Mouse (Mus musculus) activated CD4-positive, CD25-positive, alpha-beta regulatory T cell, adult 9 weeks (primary cell): ENCODE measurements around the gene Tnfsfm13. TPM values are rescaled to one million over a fixed set of nuclear protein-coding genes. Genes with fewer than 3 reads are reported as not detected.

Experiments
- polyA plus RNA-seq: library from polyadenylated mRNA; unstranded; fragments of 100-300 nt; shearing (Covaris generic); gene quantifications from one replicate; pipeline ENCODE4 v1.2.1, GENCODE M21; 2017

The Tnfsfm13 gene
- polyA plus RNA-seq, result not detected

GRCm38 (mm10) chr11:69695361-69696181, at the start of gene Tnfsfm13, which contains the start of gene Tnfsf12:
TSS of gene Tnfsfm13 (minus strand) at chr11:69696098.
TSS of gene Tnfsf12 (minus strand) at chr11:69695849.

GRCm38 (mm10) chr11:69685526-69686148, 10.3 kb downstream of the Tnfsfm13 start, which contains the start of gene Tnfsf13:
TSS of gene Tnfsf13 (minus strand) at chr11:69685784.

GRCm38 (mm10) chr11:69681314-69682208, 14.3 kb downstream of the Tnfsfm13 start, which contains the start of gene Senp3:
TSS of gene Senp3 (minus strand) at chr11:69682084.

GRCm38 (mm10) chr11:69672211-69672706, 23.6 kb downstream of the Tnfsfm13 start, which contains the start of gene Eif4a1:
TSS of gene Eif4a1 (minus strand) at chr11:69672423.

GRCm38 (mm10) chr11:69665961-69666664, 29.8 kb downstream of the Tnfsfm13 start, which contains the start of gene Cd68:
TSS of gene Cd68 (minus strand) at chr11:69666153.

GRCm38 (mm10) chr11:69662213-69662966, 33.5 kb downstream of the Tnfsfm13 start, which contains the start of gene Mpdu1:
TSS of gene Mpdu1 (minus strand) at chr11:69662642.

GRCm38 (mm10) chr11:69655264-69656064, 40.4 kb downstream of the Tnfsfm13 start, which contains the start of gene Sox15:
TSS of gene Sox15 (plus strand) at chr11:69655314.

Other genes starting within 250 kb of the Tnfsfm13 start
- not detected for gene Dnah2, start 147.0 kb downstream of the Tnfsfm13 start, polyA plus RNA-seq
- 0.50 TPM for gene Efnb3, start 135.9 kb downstream of the Tnfsfm13 start, polyA plus RNA-seq
- gene Wrap53, start 115.8 kb downstream of the Tnfsfm13 start, polyA plus RNA-seq, result 34.5 TPM
- gene Trp53, start 115.7 kb downstream of the Tnfsfm13 start, polyA plus RNA-seq, result 251 TPM
- gene Atp1b2, start 90.2 kb downstream of the Tnfsfm13 start, polyA plus RNA-seq, result not detected
- not detected for gene Shbg, start 78.2 kb downstream of the Tnfsfm13 start, polyA plus RNA-seq
- gene Sat2, start 74.1 kb downstream of the Tnfsfm13 start, polyA plus RNA-seq, result not detected
- 8.7 TPM for gene Fxr2, start 63.1 kb downstream of the Tnfsfm13 start, polyA plus RNA-seq
- gene Sox15, start 40.8 kb downstream of the Tnfsfm13 start, polyA plus RNA-seq, result not detected
- gene Mpdu1, start 33.5 kb downstream of the Tnfsfm13 start, polyA plus RNA-seq, result 54.7 TPM
- gene Cd68, start 29.9 kb downstream of the Tnfsfm13 start, polyA plus RNA-seq, result 10.0 TPM
- gene Eif4a1, start 23.7 kb downstream of the Tnfsfm13 start, polyA plus RNA-seq, result 587 TPM
- 41.0 TPM for gene Senp3, start 14.0 kb downstream of the Tnfsfm13 start, polyA plus RNA-seq
- gene Tnfsf13, start 10.3 kb downstream of the Tnfsfm13 start, polyA plus RNA-seq, result not detected
- gene Tnfsf12, start 249 bp downstream of the Tnfsfm13 start, polyA plus RNA-seq, result not detected
- 59.9 TPM for gene Polr2a, start 62.5 kb upstream of the Tnfsfm13 start, polyA plus RNA-seq
- gene Slc35g3, start 65.9 kb upstream of the Tnfsfm13 start, polyA plus RNA-seq, result not detected
- gene Zbtb4, start 69.8 kb upstream of the Tnfsfm13 start, polyA plus RNA-seq, result 4.5 TPM
- 4.8 TPM for gene Chrnb1, start 99.8 kb upstream of the Tnfsfm13 start, polyA plus RNA-seq
- not detected for gene Fgf11, start 105.8 kb upstream of the Tnfsfm13 start, polyA plus RNA-seq
- not detected for gene Tmem102, start 109.5 kb upstream of the Tnfsfm13 start, polyA plus RNA-seq
- gene Gm39566, start 119.2 kb upstream of the Tnfsfm13 start, polyA plus RNA-seq, result not detected
- not detected for gene Spem2, start 122.4 kb upstream of the Tnfsfm13 start, polyA plus RNA-seq
- gene Spem1, start 126.1 kb upstream of the Tnfsfm13 start, polyA plus RNA-seq, result not detected
- 0.56 TPM for gene Nlgn2, start 141.7 kb upstream of the Tnfsfm13 start, polyA plus RNA-seq
- gene Tmem256, start 142.4 kb upstream of the Tnfsfm13 start, polyA plus RNA-seq, result 125 TPM
- gene Plscr3, start 150.3 kb upstream of the Tnfsfm13 start, polyA plus RNA-seq, result 23.8 TPM
- not detected for gene Tnk1, start 162.6 kb upstream of the Tnfsfm13 start, polyA plus RNA-seq
- gene Tmem95, start 181.9 kb upstream of the Tnfsfm13 start, polyA plus RNA-seq, result not detected
- 2.1 TPM for gene Kctd11, start 185.3 kb upstream of the Tnfsfm13 start, polyA plus RNA-seq
- gene Acap1, start 199.4 kb upstream of the Tnfsfm13 start, polyA plus RNA-seq, result 613 TPM
- gene 2810408A11Rik, start 204.9 kb upstream of the Tnfsfm13 start, polyA plus RNA-seq, result 2.8 TPM
- gene Neurl4, start 205.0 kb upstream of the Tnfsfm13 start, polyA plus RNA-seq, result 3.6 TPM
- 135 TPM for gene Gps2, start 217.8 kb upstream of the Tnfsfm13 start, polyA plus RNA-seq
- 1,138 TPM for gene Eif5a, start 225.9 kb upstream of the Tnfsfm13 start, polyA plus RNA-seq
- not detected for gene Ybx2, start 239.7 kb upstream of the Tnfsfm13 start, polyA plus RNA-seq